In genomic region chr17:56009962-56010240, GRCm38 (mm10) we compare ENCODE assay signal across 9 mouse cellular contexts. TPM values are rescaled to one million over a fixed set of nuclear protein-coding genes. Genes with fewer than 3 reads are reported as not detected.
A peak's percentile ranks its signal among the peaks of the same experiment; 100 is the strongest.
DNase-seq lines count a peak whose midpoint lies in the region; ATAC-seq and TF ChIP-seq lines count a peak whose summit lies in the region.
"Had no signal": no experiment of that assay in that cellular context is flagged by ENCODE, and none has a peak within 500 bp of the region (broad histone marks: within the 10 kb centered on the region; RNA-seq: fewer than 3 reads in every experiment).

No protein-coding gene starts in this region.

- no peaks in the 10 kb centered on the region for H3K9me3 ChIP-seq in heart, postnatal 0 days (replicated peaks; ENCODE audit: control insufficient read depth, low read length)
- H3K9me3 ChIP-seq in hindbrain, embryonic 16.5 days (ENCODE audit: control insufficient read depth, low read length) = no peaks in the 10 kb centered on the region
- no peaks in the 10 kb centered on the region for H3K9me3 ChIP-seq in midbrain, embryonic 16.5 days (replicated peaks; ENCODE audit: control insufficient read depth, low read length, poor library complexity, severe bottlenecking)

- peaks cover 26% of the 10 kb centered on the region for H3K36me3 ChIP-seq in heart, postnatal 0 days (replicated peaks; ENCODE audit: control insufficient read depth, insufficient read depth, low read length)
- peaks cover 22% of the 10 kb centered on the region for H3K36me3 ChIP-seq in hindbrain, embryonic 16.5 days (ENCODE audit: control insufficient read depth, insufficient read depth, low read length)
- peaks cover 8% of the 10 kb centered on the region; the same call in 1 of the 2 replicates for H3K36me3 ChIP-seq in midbrain, embryonic 16.5 days (ENCODE audit: control insufficient read depth, insufficient read depth, low read length)

- no peak for TF ChIP-seq POLR2A in cortical plate, adult 2 months (IDR thresholded peaks at IDR 0.05; ENCODE audit: extremely low read depth, insufficient read depth, low read length)

- peak overlapping the region; percentile 98 for H3K4me2 ChIP-seq in heart, postnatal 0 days (ENCODE audit: low read depth, low read length)
- H3K4me2 ChIP-seq in hindbrain, embryonic 16.5 days (ENCODE audit: low read length) = peak overlapping the region; percentile 100
- peak overlapping the region; percentile 95 for H3K4me2 ChIP-seq in midbrain, embryonic 16.5 days (ENCODE audit: low read length)

- DNase-seq in heart, postnatal 0 days (ENCODE audit: low spot score) = no peak
- no peak for DNase-seq in heart, postnatal 36 days
- DNase-seq in frontal cortex, postnatal 14 days (ENCODE audit: low spot score in 2 of 2) = no peak
- no peak for DNase-seq in urinary bladder, postnatal 25 days (ENCODE audit: low spot score)
- DNase-seq in adrenal gland, postnatal 36 days = no peak

- H3K27me3 ChIP-seq in heart, postnatal 0 days (ENCODE audit: control insufficient read depth, insufficient read depth, low read length) = no peaks in the 10 kb centered on the region
- no peaks in the 10 kb centered on the region for H3K27me3 ChIP-seq in hindbrain, embryonic 16.5 days (replicated peaks; ENCODE audit: control insufficient read depth, insufficient read depth, low read length)
- H3K27me3 ChIP-seq in midbrain, embryonic 16.5 days (ENCODE audit: control insufficient read depth, insufficient read depth, low read depth, low read length) = no peaks in the 10 kb centered on the region

- H3K9ac ChIP-seq in heart, postnatal 0 days (replicated peaks; ENCODE audit: low read depth, low read length) = peak overlapping the region; percentile 60; the same call in 1 of the 2 replicates
- H3K9ac ChIP-seq in hindbrain, embryonic 16.5 days (ENCODE audit: low read depth, low read length) = peak overlapping the region; percentile 94
- peak overlapping the region; percentile 89 for H3K9ac ChIP-seq in midbrain, embryonic 16.5 days (ENCODE audit: low read depth, low read length)

- H3K27ac ChIP-seq in heart, postnatal 0 days (ENCODE audit: low read depth) = no peak overlapping the region
- no peak overlapping the region for H3K27ac ChIP-seq in cortical plate, adult 2 months (ENCODE audit: insufficient read depth, low read length)
- H3K27ac ChIP-seq in hindbrain, embryonic 16.5 days (ENCODE audit: low read depth, low read length) = peak overlapping the region; percentile 98
- H3K27ac ChIP-seq in midbrain, embryonic 16.5 days (ENCODE audit: low read length) = peak overlapping the region; percentile 97

- H3K4me1 ChIP-seq in heart, postnatal 0 days (ENCODE audit: control insufficient read depth, insufficient read depth) = peaks cover 16% of the 10 kb centered on the region
- peaks cover 6% of the 10 kb centered on the region; the same call in 1 of the 2 replicates for H3K4me1 ChIP-seq in cortical plate, adult 2 months (ENCODE audit: control insufficient read depth, insufficient read depth, low read length)
- peaks cover 25% of the 10 kb centered on the region for H3K4me1 ChIP-seq in hindbrain, embryonic 16.5 days (ENCODE audit: control insufficient read depth, insufficient read depth, low read depth, low read length)
- peaks cover 26% of the 10 kb centered on the region for H3K4me1 ChIP-seq in midbrain, embryonic 16.5 days (ENCODE audit: control insufficient read depth, insufficient read depth, low read length)

- TF ChIP-seq CTCF in heart, postnatal 0 days (IDR thresholded peaks at IDR 0.05; ENCODE audit: low read depth) = no peak
- no peak for TF ChIP-seq CTCF in cortical plate, adult 2 months (IDR thresholded peaks at IDR 0.05; ENCODE audit: extremely low read depth, insufficient read depth, low read length)

- H3K4me3 ChIP-seq in heart, postnatal 0 days (ENCODE audit: low read depth, low read length) = peak overlapping the region; percentile 91
- H3K4me3 ChIP-seq in cortical plate, adult 2 months (ENCODE audit: insufficient read depth, low read length) = peak overlapping the region; percentile 68
- H3K4me3 ChIP-seq in hindbrain, embryonic 16.5 days (ENCODE audit: low read length) = peak overlapping the region; percentile 94
- peak overlapping the region; percentile 79 for H3K4me3 ChIP-seq in midbrain, embryonic 16.5 days (ENCODE audit: low read depth, low read length)

- WGBS in heart, postnatal 0 days = 52% methylated on average over 2 of the region's 2 CpGs
- 35% methylated on average over 2 of the region's 2 CpGs for WGBS in hindbrain, embryonic 16.5 days
- 41% methylated on average over 2 of the region's 2 CpGs for WGBS in midbrain, embryonic 16.5 days

- no peak for ATAC-seq in heart, postnatal 0 days (ENCODE audit: insufficient read depth, low read depth)
- no peak for ATAC-seq in hindbrain, embryonic 16.5 days
- ATAC-seq in midbrain, embryonic 16.5 days = no peak

- no peak for TF ChIP-seq EP300 in heart, postnatal 0 days (IDR thresholded peaks at IDR 0.05; ENCODE audit: low read depth)

- intact Hi-C loops in heart, postnatal 36 days (cut with DNase I) = loop anchor here (1.0 to 5.0 kb wide), 2 partner anchors 34 to 53 kb away; partner anchors contain the start of gene Yju2

RNA-seq across cellular contexts. Expression of gene Mpnd, which starts 4.4 kb away (rescaled TPM):
- 100 and 114 TPM in 2 replicates for total RNA-seq in heart, postnatal 0 days (2014; rRNA removed; ENCODE audit: low replicate concordance)
- polyA plus RNA-seq in heart, postnatal 0 days (2015; fragmentation: Nextera tagmentation; extraction: Ambion mirVana) = 42.5 and 42.9 TPM in 2 replicates
- total RNA-seq in heart, postnatal 36 days (2021) = 10 to 100 TPM; 58.6 to 64.1 TPM
- 142 and 154 TPM in 2 replicates for polyA plus RNA-seq in cortical plate, adult 2 months (2012; rRNA removed)
- polyA plus RNA-seq in hindbrain, embryonic 16.5 days (2015; fragmentation: Nextera tagmentation; extraction: Ambion mirVana) = 119 and 127 TPM in 2 replicates
- 115 and 117 TPM in 2 replicates for polyA plus RNA-seq in midbrain, embryonic 16.5 days (2015; fragmentation: Nextera tagmentation; extraction: Ambion mirVana)
- total RNA-seq in adrenal gland, postnatal 36 days (2021) = 100 to 1,000 TPM in 1 of 2 experiments, 10 to 100 TPM in 1; 79.6 to 104 TPM

RNA-seq across cellular contexts. Expression of gene Stap2, which starts 4.5 kb away (rescaled TPM):
- total RNA-seq in heart, postnatal 0 days (2014; rRNA removed; ENCODE audit: low replicate concordance) = 14.3 and 23.7 TPM in 2 replicates
- polyA plus RNA-seq in heart, postnatal 0 days (2015; fragmentation: Nextera tagmentation; extraction: Ambion mirVana) = 16.0 and 17.2 TPM in 2 replicates
- 10 to 100 TPM; 15.5 to 16.4 TPM for total RNA-seq in heart, postnatal 36 days (2021)
- polyA plus RNA-seq in cortical plate, adult 2 months (2012; rRNA removed) = 6.0 TPM in 2 replicates
- 6.5 and 6.8 TPM in 2 replicates for polyA plus RNA-seq in hindbrain, embryonic 16.5 days (2015; fragmentation: Nextera tagmentation; extraction: Ambion mirVana)
- 6.4 and 7.6 TPM in 2 replicates for polyA plus RNA-seq in midbrain, embryonic 16.5 days (2015; fragmentation: Nextera tagmentation; extraction: Ambion mirVana)
- 1 to 10 TPM; 5.1 to 7.6 TPM for total RNA-seq in adrenal gland, postnatal 36 days (2021)

RNA-seq across cellular contexts. Expression of gene Fsd1, which starts 23.6 kb away (rescaled TPM):
- total RNA-seq in heart, postnatal 0 days (2014; rRNA removed; ENCODE audit: low replicate concordance) = not detected in 2 replicates
- 0.26 and 0.51 TPM in 2 replicates for polyA plus RNA-seq in heart, postnatal 0 days (2015; fragmentation: Nextera tagmentation; extraction: Ambion mirVana)
- total RNA-seq in heart, postnatal 36 days (2021) = not detected
- 76.7 and 91.0 TPM in 2 replicates for polyA plus RNA-seq in cortical plate, adult 2 months (2012; rRNA removed)
- 227 and 252 TPM in 2 replicates for polyA plus RNA-seq in hindbrain, embryonic 16.5 days (2015; fragmentation: Nextera tagmentation; extraction: Ambion mirVana)
- 200 and 218 TPM in 2 replicates for polyA plus RNA-seq in midbrain, embryonic 16.5 days (2015; fragmentation: Nextera tagmentation; extraction: Ambion mirVana)
- total RNA-seq in adrenal gland, postnatal 36 days (2021) = 1 to 10 TPM; 1.1 to 1.3 TPM
- total RNA-seq: neutrophil, adult 5-6 weeks had no signal

RNA-seq across cellular contexts. Expression of gene Sh3gl1, which starts 26.5 kb away (rescaled TPM):
- total RNA-seq in heart, postnatal 0 days (2014; rRNA removed; ENCODE audit: low replicate concordance) = 45.8 and 61.1 TPM in 2 replicates
- 43.5 and 49.5 TPM in 2 replicates for polyA plus RNA-seq in heart, postnatal 0 days (2015; fragmentation: Nextera tagmentation; extraction: Ambion mirVana)
- total RNA-seq in heart, postnatal 36 days (2021) = 10 to 100 TPM; 15.4 to 17.3 TPM
- polyA plus RNA-seq in cortical plate, adult 2 months (2012; rRNA removed) = 56.5 and 59.4 TPM in 2 replicates
- polyA plus RNA-seq in hindbrain, embryonic 16.5 days (2015; fragmentation: Nextera tagmentation; extraction: Ambion mirVana) = 106 and 112 TPM in 2 replicates
- 102 and 108 TPM in 2 replicates for polyA plus RNA-seq in midbrain, embryonic 16.5 days (2015; fragmentation: Nextera tagmentation; extraction: Ambion mirVana)
- 10 to 100 TPM; 49.0 to 49.7 TPM for total RNA-seq in adrenal gland, postnatal 36 days (2021)

RNA-seq across cellular contexts. Expression of gene Chaf1a, which starts 30.3 kb away (rescaled TPM):
- 2.8 and 8.3 TPM in 2 replicates for total RNA-seq in heart, postnatal 0 days (2014; rRNA removed; ENCODE audit: low replicate concordance)
- polyA plus RNA-seq in heart, postnatal 0 days (2015; fragmentation: Nextera tagmentation; extraction: Ambion mirVana) = 2.9 and 3.0 TPM in 2 replicates
- 1 to 10 TPM; 1.3 to 1.5 TPM for total RNA-seq in heart, postnatal 36 days (2021)
- 2.6 and 2.8 TPM in 2 replicates for polyA plus RNA-seq in cortical plate, adult 2 months (2012; rRNA removed)
- 4.5 and 6.7 TPM in 2 replicates for polyA plus RNA-seq in hindbrain, embryonic 16.5 days (2015; fragmentation: Nextera tagmentation; extraction: Ambion mirVana)
- 3.6 and 5.0 TPM in 2 replicates for polyA plus RNA-seq in midbrain, embryonic 16.5 days (2015; fragmentation: Nextera tagmentation; extraction: Ambion mirVana)
- 1 to 10 TPM; 3.5 to 4.7 TPM for total RNA-seq in adrenal gland, postnatal 36 days (2021)

Comparison
In these comparisons a context has a peak if more than half of its experiments do, and no peak if none do; other contexts are left out.
1. H3K27ac ChIP-seq: peak in hindbrain, embryonic 16.5 days (single experiment) and midbrain, embryonic 16.5 days (single experiment); none in heart, postnatal 0 days (single experiment) and cortical plate, adult 2 months (single experiment).
2. RNA of gene Fsd1, which starts 23.6 kb away (polyA plus RNA-seq): 227 to 252 TPM in hindbrain, embryonic 16.5 days, 200 to 218 TPM in midbrain, embryonic 16.5 days and 76.7 to 91.0 TPM in cortical plate, adult 2 months; 0.26 to 0.51 TPM in heart, postnatal 0 days; every median in the first group is over 10 times any median in the second.
3. Peak in every context shown above with its lines, with median percentiles within 50 percentile points of each other: H3K4me2 ChIP-seq, H3K4me3 ChIP-seq and H3K9ac ChIP-seq.